8 mouse cellular contexts compared by ENCODE assay signal in genomic region chr19:46857277-46857989, GRCm38 (mm10).
DNase-seq lines count a peak whose midpoint lies in the region; ATAC-seq and TF ChIP-seq lines count a peak whose summit lies in the region.

No protein-coding gene starts in this region.

- dilution Hi-C loops in CH12.LX (cut with MboI; ENCODE audit: extremely low pct_ligation_motif_present, extremely low pct_unique_long_range_greater_than_20kb, low sequenced_read_pairs) = no loop called here

- in situ Hi-C loops in CH12.LX (cut with MboI; ENCODE audit: low pct_ligation_motif_present, low pct_unique_long_range_greater_than_20kb, low sequenced_read_pairs) = no loop called here

- no peak overlapping the region for H3K27ac ChIP-seq in gastrocnemius, adult 2 months
- H3K27ac ChIP-seq in CH12.LX (ENCODE audit: insufficient read depth, low read depth) = no peak overlapping the region
- H3K27ac ChIP-seq in liver, embryonic 13.5 days = peak overlapping the region; percentile 64

- H3K79me2 ChIP-seq in CH12.LX (replicated peaks; ENCODE audit: control insufficient read depth, extremely low read depth, insufficient read depth, poor library complexity, severe bottlenecking) = no peaks in the 10 kb centered on the region

- no peak overlapping the region for H3K4me2 ChIP-seq in CH12.LX (ENCODE audit: insufficient read depth, low read depth, poor library complexity, severe bottlenecking)
- H3K4me2 ChIP-seq in liver, embryonic 13.5 days = no peak overlapping the region

- no peak for DNase-seq in gastrocnemius, adult 2 months
- DNase-seq in gastrocnemius, postnatal 10 days = no peak
- peak; percentile 23 for DNase-seq in CH12.LX (ENCODE audit: extremely low read depth)
- no peak for DNase-seq in liver, embryonic 13.5 days
- DNase-seq in yolk sac, embryonic 10.5 days (ENCODE audit: low spot score) = no peak
- no peak for DNase-seq in cerebellum, adult 11-12 months
- no peak for DNase-seq in spleen, postnatal 14 days (ENCODE audit: low spot score in 2 of 2)

- TF ChIP-seq POLR2A in CH12.LX (IDR thresholded peaks at IDR 0.05; ENCODE audit: low read depth, low read length) = no peak

- TF ChIP-seq CTCF in gastrocnemius, adult 2 months (IDR thresholded peaks at IDR 0.05) = peak; percentile 43
- TF ChIP-seq CTCF in CH12.LX (conservative IDR thresholded peaks at IDR 0.05 in 1 of 2, IDR thresholded peaks at IDR 0.05 in 1 of 2; ENCODE audit: low read depth in 2 of 2, low read length in 2 of 2) = peak in 1 of 2 experiments; percentile 61; a peak in 2 of 4 replicates

- 58% methylated on average over 9 of the region's 9 CpGs for WGBS in liver, embryonic 13.5 days (ENCODE audit: insufficient replicate concordance)

- H3K4me3 ChIP-seq in gastrocnemius, adult 2 months = no peak overlapping the region
- H3K4me3 ChIP-seq in CH12.LX (replicated peaks in 1 of 3; ENCODE audit: low read depth in 2 of 3, low read length in 2 of 3, poor library complexity in 1 of 3) = no peak overlapping the region
- no peak overlapping the region for H3K4me3 ChIP-seq in liver, embryonic 13.5 days (replicated peaks)

- no peak overlapping the region for H3K9ac ChIP-seq in CH12.LX (ENCODE audit: insufficient read depth, low read depth)
- H3K9ac ChIP-seq in liver, embryonic 13.5 days = 0 out of 2 replicates have a peak overlapping the region, but pooled peaks have one; percentile 36

- peaks cover 0 to 3% of the 10 kb centered on the region in 2 experiments for H3K36me3 ChIP-seq in CH12.LX (replicated peaks in 1 of 2; ENCODE audit: control insufficient read depth in 1 of 2, insufficient read depth in 1 of 2, low read length in 1 of 2)
- H3K36me3 ChIP-seq in liver, embryonic 13.5 days = no peaks in the 10 kb centered on the region

- H3K27me3 ChIP-seq in CH12.LX (replicated peaks) = no peaks in the 10 kb centered on the region
- no peaks in the 10 kb centered on the region for H3K27me3 ChIP-seq in liver, embryonic 13.5 days

- no peaks in the 10 kb centered on the region for H3K9me3 ChIP-seq in CH12.LX (replicated peaks; ENCODE audit: low read length)
- no peaks in the 10 kb centered on the region for H3K9me3 ChIP-seq in liver, embryonic 13.5 days (replicated peaks)

- peak; percentile 47 for TF ChIP-seq RAD21 in CH12.LX (IDR thresholded peaks at IDR 0.05; ENCODE audit: low read depth, low read length)

- H3K4me1 ChIP-seq in CH12.LX (ENCODE audit: control insufficient read depth in 1 of 2, insufficient read depth in 2 of 2) = no peaks in the 10 kb centered on the region
- peaks cover 59% of the 10 kb centered on the region for H3K4me1 ChIP-seq in liver, embryonic 13.5 days (replicated peaks)

- no peak for TF ChIP-seq EP300 in CH12.LX (IDR thresholded peaks at IDR 0.05; ENCODE audit: low read length)

- intact Hi-C loops in gastrocnemius, adult 2 months (cut with DNase I) = no loop called here

- ATAC-seq in granulocyte monocyte progenitor cell, adult 5-6 weeks (replicated peaks; ENCODE audit: poor library complexity, severe bottlenecking) = peak; percentile 49
- ATAC-seq in liver, embryonic 13.5 days (ENCODE audit: low read depth) = peak; percentile 74

TF ChIP-seq in CH12.LX, 34 proteins besides CTCF, POLR2A, EP300 and RAD21:
- TF ChIP-seq MAFK (IDR thresholded peaks at IDR 0.05; ENCODE audit: insufficient replicate concordance, low read length) (no peak), SMC3 (IDR thresholded peaks at IDR 0.05; ENCODE audit: low read depth, low read length) (peak; percentile 48)
